Mouse (Mus musculus) lung, postnatal 0 days (tissue): ENCODE measurements at regions not wholly inside any gene's neighbourhood (a gene's known extent, or its start where the extent isn't known, plus 50 kb on each side); places are given as distances from the start of the nearest gene placed in this dataset.

ENCODE experiments used
- CTCF ChIP-seq: IDR thresholded peaks from 2 replicates; pipeline ENCODE4 v1.5.1; 2016; ENCODE audit warnings: antibody characterized with exemption, mild to moderate bottlenecking
- EP300 ChIP-seq: IDR thresholded peaks from 2 replicates; pipeline ENCODE4 v1.6.1; 2016; ENCODE audit warnings: antibody characterized with exemption, mild to moderate bottlenecking, control low read depth

- no peak for TF ChIP-seq CTCF
- TF ChIP-seq EP300: no peak
Measured at GRCm38 (mm10) chr5:149343610-149344527, 67.7 kb upstream of the Medag start.
